Mouse (Mus musculus) heart, embryonic 14.5 days (tissue): ENCODE results near the gene Psenen. TPM values are rescaled to one million over a fixed set of nuclear protein-coding genes. Genes with fewer than 3 reads are reported as not detected.

Experiments
- ATAC-seq: fragments of 200-750 bp; cut with Nextera tagmentation; 2 replicates; pipeline ENCODE4 v1.8.0; 2017; ENCODE audit warnings: low read depth, moderate TSS enrichment; ENCODE audit not compliant: insufficient number of reproducible peaks, insufficient read depth, low FRiP score
- H3K27ac ChIP-seq, 2 experiments: fragments of 200-500 bp in 1 of 2; fragments of 300-500 bp in 1 of 2; sonication (generic) in 1 of 2; replicated peaks in 1 of 2; 2 replicates each; pipeline ENCODE4 v1.5.1; 2012 to 2014; ENCODE audit warnings: low read depth in 2 of 2, low read length in 2 of 2, control low read depth in 1 of 2, mild to moderate bottlenecking in 1 of 2, mixed read lengths in 1 of 2; ENCODE audit not compliant: control insufficient read depth in 1 of 2, insufficient read depth in 1 of 2
- H3K27me3 ChIP-seq: fragments of 300-500 bp; sonication (generic); 2 replicates; pipeline ENCODE4 v1.6.1; 2014; ENCODE audit warnings: mild to moderate bottlenecking, low read length, control low read depth; ENCODE audit not compliant: control insufficient read depth, insufficient read depth
- H3K36me3 ChIP-seq: fragments of 300-500 bp; sonication (generic); 2 replicates; pipeline ENCODE4 v1.6.1; 2014; ENCODE audit warnings: mild to moderate bottlenecking, control low read depth, low read length, mixed read lengths; ENCODE audit not compliant: control insufficient read depth, insufficient read depth
- H3K4me1 ChIP-seq, 2 experiments: fragments of 200-500 bp in 1 of 2; fragments of 300-500 bp in 1 of 2; sonication (generic) in 1 of 2; 2 replicates each; pipeline ENCODE4 v1.6.1; 2012 to 2014; ENCODE audit warnings: low read length in 2 of 2, control low read depth in 1 of 2, mixed read lengths in 1 of 2; ENCODE audit not compliant: control insufficient read depth in 2 of 2, insufficient read depth in 2 of 2
- H3K4me2 ChIP-seq: fragments of 300-500 bp; sonication (generic); 2 replicates; pipeline ENCODE4 v1.6.1; 2014; ENCODE audit warnings: mild to moderate bottlenecking, low read length
- H3K4me3 ChIP-seq, 2 experiments: fragments of 200-500 bp in 1 of 2; fragments of 300-500 bp in 1 of 2; sonication (generic) in 1 of 2; 2 replicates each; pipeline ENCODE4 v1.5.1; 2012 to 2014; ENCODE audit warnings: low read length in 2 of 2, mild to moderate bottlenecking in 2 of 2, control low read depth in 1 of 2, low read depth in 1 of 2, moderate library complexity in 1 of 2; ENCODE audit not compliant: control insufficient read depth in 1 of 2, insufficient read depth in 1 of 2
- H3K9ac ChIP-seq: fragments of 300-500 bp; sonication (generic); 2 replicates; pipeline ENCODE4 v1.6.1; 2014; ENCODE audit warnings: mild to moderate bottlenecking, low read length
- H3K9me3 ChIP-seq: fragments of 300-500 bp; sonication (generic); 2 replicates; pipeline ENCODE4 v1.6.1; 2016; ENCODE audit warnings: low read length, control low read depth; ENCODE audit not compliant: control insufficient read depth
- WGBS: fragments of 180-500 bp; shearing (Covaris S2); extraction: QIAGEN DNeasy Blood & Tissue Kit; methylation state at CpG from one replicate; pipeline ENCODE4 v1.1.7; 2014; 5-methylcytosine and 5-hydroxymethylcytosine counted together
- polyA plus RNA-seq: library from polyadenylated mRNA; unstranded; fragments of >200 nt; fragmentation: Nextera tagmentation; extraction: Ambion mirVana; gene quantifications from 2 replicates; pipeline ENCODE4 v1.2.1, GENCODE M21; 2014

The Psenen gene
- polyA plus RNA-seq, 1 experiment from 2014 or later = 107 TPM

DNA sequence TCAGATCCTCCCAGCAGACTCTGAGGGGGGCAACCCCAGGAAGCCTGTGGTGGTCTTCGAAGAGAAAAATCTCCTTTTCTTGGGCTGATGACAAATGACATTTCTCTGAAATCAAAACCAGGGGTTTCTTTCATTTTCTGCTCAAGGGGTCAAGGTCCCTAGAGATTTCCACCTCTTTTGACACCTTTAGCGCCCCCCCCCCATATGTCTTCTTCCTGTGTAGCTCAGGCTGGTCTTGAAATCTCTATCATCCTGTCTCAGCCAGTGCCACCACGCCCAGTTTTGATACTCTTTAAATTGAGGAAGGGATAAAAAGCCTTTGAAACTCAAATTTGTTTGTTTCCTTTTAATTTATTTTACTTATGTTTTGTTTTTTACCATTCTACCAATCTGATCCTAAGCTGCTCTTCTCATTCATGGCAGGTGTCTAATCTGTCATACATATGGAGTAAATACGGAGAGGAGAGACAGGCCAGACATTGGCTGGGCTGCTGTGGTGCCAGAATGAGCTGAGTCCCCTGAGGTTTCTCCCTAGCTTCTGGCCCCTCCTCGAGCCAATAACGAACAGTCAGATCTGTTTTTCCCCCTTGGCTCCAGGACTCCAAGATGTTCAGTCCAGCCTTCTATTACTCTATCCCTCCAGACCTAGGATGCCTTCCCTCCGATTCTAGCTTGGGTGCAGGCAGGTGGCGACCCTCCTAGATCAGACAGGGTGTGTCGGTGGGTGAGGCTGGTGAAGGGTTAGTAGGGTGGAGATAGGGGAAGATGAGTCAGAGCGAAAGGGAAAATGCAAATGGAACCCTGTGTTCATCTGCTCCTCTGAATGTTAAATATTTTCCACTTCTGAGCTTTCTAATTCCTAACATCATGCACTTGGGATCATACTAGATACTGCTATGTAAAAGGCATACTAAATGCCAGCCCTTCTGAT lies 30.4 kb upstream of the Psenen start:
- Histone ChIP-seq H3K27me3 (peaks cover 5% of the 10 kb centered on the region), H3K36me3 (no peaks in the 10 kb centered on the region), H3K4me2 (no peak overlapping the region), H3K9me3 (no peaks in the 10 kb centered on the region), H3K4me3 (no peak overlapping the region), H3K9ac (no peak overlapping the region), H3K27ac (no peak overlapping the region), H3K4me1 (peaks cover 0 to 6% of the 10 kb centered on the region in 2 experiments; a peak in 1 of 4 replicates)
- ATAC-seq = no peak
- 68% methylated on average over 10 of the region's 10 CpGs for WGBS

DNA sequence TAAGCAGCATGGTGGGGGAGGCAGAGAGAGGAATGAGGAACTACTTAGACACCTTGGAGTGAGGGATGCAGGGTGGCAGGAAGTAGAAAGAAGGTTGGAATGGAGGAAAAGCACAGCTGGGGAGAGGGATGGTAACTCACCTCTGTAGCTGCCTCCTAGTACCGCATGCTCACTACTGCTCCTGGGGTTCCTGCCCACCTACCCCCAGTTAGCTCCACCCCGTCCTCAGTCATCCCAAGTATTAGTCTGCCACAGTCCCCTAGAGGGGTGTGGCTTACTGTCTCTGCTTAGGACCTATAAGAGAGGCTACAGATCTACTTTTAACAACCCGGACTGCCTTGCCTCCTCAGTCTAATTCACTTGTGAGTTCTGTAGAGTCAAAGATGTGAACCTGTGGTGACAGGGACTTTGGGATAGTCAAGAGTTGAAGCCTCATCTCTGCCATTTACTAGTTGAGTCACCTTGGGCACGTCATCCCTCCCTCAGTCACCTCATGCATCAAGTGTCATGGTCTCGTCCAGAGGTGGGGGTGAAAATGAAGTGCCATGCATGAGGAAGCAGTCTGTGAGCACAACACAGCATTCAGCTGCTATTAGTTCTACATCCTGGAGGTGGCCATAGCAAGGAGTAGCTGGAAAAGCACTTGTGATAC lies 29.5 kb upstream of the Psenen start:
- Histone ChIP-seq H3K27me3 (peaks cover 5% of the 10 kb centered on the region), H3K4me1 (peaks cover 0 to 6% of the 10 kb centered on the region in 2 experiments; a peak in 1 of 4 replicates), H3K4me3 (no peak overlapping the region), H3K9ac (no peak overlapping the region), H3K27ac (no peak overlapping the region), H3K4me2 (no peak overlapping the region), H3K36me3 (no peaks in the 10 kb centered on the region), H3K9me3 (no peaks in the 10 kb centered on the region)
- ATAC-seq = no peak
- WGBS = 45% methylated on average over 5 of the region's 5 CpGs

DNA sequence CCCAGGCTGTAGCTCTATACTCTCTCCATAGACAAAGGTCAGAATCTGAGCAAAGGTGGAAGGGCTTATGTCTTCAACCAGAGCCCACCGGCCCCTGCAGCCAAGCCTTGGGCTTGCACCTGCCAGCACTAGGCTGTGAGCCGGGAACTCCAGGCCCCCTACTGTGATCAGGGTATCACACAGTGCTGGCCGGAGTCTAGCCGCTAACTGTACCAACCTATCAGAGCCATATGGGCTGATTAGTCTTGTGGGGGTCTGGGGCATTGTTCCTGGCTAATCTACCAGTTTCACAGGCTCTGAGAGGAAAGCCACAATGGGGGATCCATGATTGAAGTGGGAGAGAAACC lies 28.2 kb upstream of the Psenen start:
- Histone ChIP-seq H3K36me3 (peaks cover 2% of the 10 kb centered on the region), H3K27ac (no peak overlapping the region), H3K4me1 (peaks cover 3 to 15% of the 10 kb centered on the region in 2 experiments; a peak in 3 of 4 replicates), H3K9ac (no peak overlapping the region), H3K27me3 (peaks cover 5% of the 10 kb centered on the region), H3K4me2 (no peak overlapping the region), H3K4me3 (no peak overlapping the region), H3K9me3 (no peaks in the 10 kb centered on the region)
- WGBS = 52% methylated on average over 4 of the region's 4 CpGs
- ATAC-seq = no peak

DNA sequence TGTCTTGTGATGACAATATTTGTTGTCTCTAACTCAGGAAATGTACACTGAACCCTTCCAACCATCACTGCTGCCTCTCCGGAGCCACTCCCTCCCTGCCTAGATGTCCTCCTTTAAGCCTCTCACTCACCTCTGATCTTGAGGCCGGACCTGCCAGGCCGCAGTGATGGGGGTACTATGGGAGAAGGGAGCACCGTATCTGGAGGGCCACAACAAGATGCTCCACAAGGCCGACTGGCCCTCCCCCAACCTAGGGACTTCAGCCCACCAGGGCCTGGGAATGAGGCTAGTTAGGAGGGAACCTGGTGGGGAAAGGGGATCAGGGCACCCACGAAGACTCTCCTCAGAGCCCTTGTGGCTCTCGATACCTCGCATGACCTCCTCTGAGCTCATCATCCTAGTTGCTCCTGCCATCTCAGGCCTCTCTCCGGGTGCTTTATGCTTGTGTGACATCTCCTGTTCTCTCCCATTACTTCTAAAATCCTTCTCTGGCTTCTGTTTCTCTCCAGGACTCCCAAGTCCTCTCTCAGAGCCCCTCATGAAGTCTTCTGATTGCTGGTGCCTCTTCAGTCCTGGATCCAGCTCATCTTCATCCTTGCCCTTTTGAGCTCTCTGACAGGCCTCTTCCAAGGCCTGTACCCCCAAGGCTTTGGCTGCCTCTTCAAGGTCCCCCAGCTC lies 27.6 kb upstream of the Psenen start:
- Histone ChIP-seq H3K9ac (no peak overlapping the region), H3K27ac (no peak overlapping the region), H3K4me3 (no peak overlapping the region), H3K4me2 (no peak overlapping the region), H3K4me1 (peaks cover 3 to 15% of the 10 kb centered on the region in 2 experiments; a peak in 3 of 4 replicates), H3K36me3 (peaks cover 7% of the 10 kb centered on the region), H3K27me3 (peaks cover 5% of the 10 kb centered on the region), H3K9me3 (no peaks in the 10 kb centered on the region)
- 68% methylated on average over 9 of the region's 9 CpGs for WGBS
- ATAC-seq = no peak

DNA sequence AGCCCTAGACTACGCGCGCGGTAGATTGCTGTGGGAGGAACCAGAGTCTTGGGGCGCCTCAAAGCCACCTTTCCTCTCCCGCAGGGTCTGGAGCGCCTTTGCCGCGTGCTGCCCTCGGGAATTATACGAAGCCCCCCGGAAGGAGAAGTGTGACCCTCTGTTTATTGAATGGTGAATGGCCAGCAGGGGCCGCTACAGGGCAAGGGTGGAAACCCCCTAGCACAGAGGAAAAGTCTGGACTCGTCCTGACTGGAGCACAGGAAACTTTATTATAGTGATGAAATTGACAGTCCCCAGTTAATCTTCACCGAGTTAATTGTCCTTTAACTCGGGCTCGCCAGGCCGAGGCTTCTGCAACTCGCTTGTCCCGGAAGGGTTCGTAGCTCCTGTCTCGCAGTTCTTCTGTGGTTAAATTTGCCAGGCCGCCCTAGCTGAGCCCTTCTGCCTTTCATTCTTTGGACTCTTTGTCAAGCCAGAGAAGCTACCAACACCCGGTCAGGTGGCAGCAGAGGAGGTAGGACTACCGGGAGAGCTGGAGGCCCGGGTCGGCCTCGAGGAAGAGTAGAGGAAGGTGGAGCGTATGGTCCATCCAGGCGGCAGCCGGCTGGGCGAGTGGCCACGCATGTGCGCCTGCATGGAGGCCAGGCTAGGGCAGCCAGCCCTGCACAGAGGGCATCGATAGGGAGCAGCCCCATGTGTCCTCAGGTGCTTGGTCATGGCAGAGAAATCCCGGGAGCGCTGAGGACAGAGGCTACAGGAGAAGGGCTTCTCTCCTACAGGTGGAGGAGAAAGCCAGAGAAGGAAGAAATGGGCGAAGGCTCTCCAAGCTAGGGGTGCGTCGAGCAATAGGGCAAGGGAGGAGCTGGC lies 26.2 kb upstream of the Psenen start:
- Histone ChIP-seq H3K27ac (peak overlapping the region; percentile 88 to 90), H3K9ac (peak overlapping the region; percentile 96), H3K36me3 (peaks cover 21% of the 10 kb centered on the region), H3K9me3 (no peaks in the 10 kb centered on the region), H3K27me3 (peaks cover 4% of the 10 kb centered on the region), H3K4me2 (peak overlapping the region; percentile 82), H3K4me1 (peaks cover 3 to 15% of the 10 kb centered on the region in 2 experiments; a peak in 3 of 4 replicates), H3K4me3 (peak overlapping the region; percentile 77 to 94)
- ATAC-seq = peak; percentile 55
- 26% methylated on average over 38 of the region's 40 CpGs for WGBS

DNA sequence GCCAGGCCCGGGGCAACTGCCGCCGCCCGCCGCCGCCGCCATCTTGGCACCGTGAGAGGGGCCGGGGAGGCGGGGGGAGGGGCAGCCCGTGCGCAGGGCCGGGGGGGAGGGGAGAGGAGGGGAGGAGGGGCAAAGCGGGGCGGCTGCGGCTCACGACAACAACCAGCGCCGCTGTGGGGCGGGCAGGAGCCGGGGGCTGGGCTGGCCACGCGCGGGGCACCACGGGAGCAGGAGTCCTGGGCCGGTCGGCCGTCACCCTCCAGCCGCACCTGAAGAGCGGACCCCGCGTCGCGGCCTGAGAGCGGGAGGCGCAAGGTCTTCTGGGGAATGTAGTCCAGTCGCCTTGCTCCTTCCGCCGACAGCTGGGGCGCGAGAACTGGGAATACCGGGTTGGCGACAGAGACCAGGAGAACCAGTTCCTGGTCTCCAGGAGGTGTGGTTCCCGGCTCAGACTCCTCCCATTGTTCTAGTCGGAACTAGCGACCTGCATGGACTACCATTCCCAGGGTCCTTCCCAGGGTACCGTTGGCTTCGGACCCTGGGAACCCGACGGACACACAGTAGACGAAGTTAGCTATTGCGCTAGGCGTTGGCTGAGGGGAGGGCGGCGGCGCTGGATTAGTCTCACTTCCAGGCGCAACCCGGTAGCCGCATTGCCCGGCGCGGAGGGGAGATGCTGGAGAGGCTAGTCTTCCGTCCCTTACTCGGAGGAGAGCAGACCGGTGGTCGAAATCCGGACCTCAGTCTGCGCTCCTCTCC lies 25.4 kb upstream of the Psenen start, which contains the start of gene Kmt2b:
Kmt2b (minus strand) TSS at position 51 of the 759 bp plus-strand sequence.
- WGBS = under 1% methylated on average over 61 of the region's 68 CpGs
- Histone ChIP-seq H3K4me3 (peak within 1 kb of the TSS; percentile 77 to 94), H3K27ac (peak within 1 kb of the TSS; percentile 88 to 90), H3K9me3 (no peaks in the 10 kb centered on the region), H3K9ac (peak within 1 kb of the TSS; percentile 96), H3K4me1 (peaks cover 3 to 15% of the 10 kb centered on the region in 2 experiments; a peak in 3 of 4 replicates), H3K4me2 (peak within 1 kb of the TSS; percentile 97), H3K27me3 (no peaks in the 10 kb centered on the region; the same call in 1 of the 2 replicates), H3K36me3 (peaks cover 30% of the 10 kb centered on the region)
- peak; percentile 96 for ATAC-seq
